Mouse (Mus musculus): ENCODE measurements around the gene Pgm1. TPM values are rescaled to one million over a fixed set of nuclear protein-coding genes. Genes with fewer than 3 reads are reported as not detected.

Pgm1 gene
- polyA plus RNA-seq, 1 experiment from 2014 or later = 51.8 TPM

GRCm38 (mm10) chr4:99946516-99946915, 17.3 kb downstream of the Pgm1 start:
- Histone ChIP-seq H3K4me2 (ENCODE audit: low read depth, severe bottlenecking) (no peak overlapping the region), H3K27ac (replicated peaks; ENCODE audit: low read depth, low read length) (no peak overlapping the region), H3K27me3 (ENCODE audit: control insufficient read depth, insufficient read depth, low read length) (no peaks in the 10 kb centered on the region), H3K36me3 (ENCODE audit: control insufficient read depth, insufficient read depth, low read length) (no peaks in the 10 kb centered on the region), H3K9ac (ENCODE audit: low read length) (no peak overlapping the region), H3K9me3 (ENCODE audit: control insufficient read depth, low read length) (no peaks in the 10 kb centered on the region), H3K4me3 (ENCODE audit: low read depth, low read length) (no peak overlapping the region), H3K4me1 (ENCODE audit: control insufficient read depth, insufficient read depth, low read length) (no peaks in the 10 kb centered on the region)
- DNase-seq (ENCODE audit: low spot score) (no peak), ATAC-seq (ENCODE audit: insufficient number of reproducible peaks, low FRiP score, low TSS enrichment, low read depth) (no peak)
- 88% methylated on average over 2 of the region's 2 CpGs for WGBS

GRCm38 (mm10) chr4:99947192-99947591, 18.0 kb downstream of the Pgm1 start:
- H3K27ac ChIP-seq (replicated peaks; ENCODE audit: low read depth, low read length) = no peak overlapping the region
- H3K4me3 ChIP-seq (ENCODE audit: low read depth, low read length) = no peak overlapping the region
- no peaks in the 10 kb centered on the region for H3K36me3 ChIP-seq (ENCODE audit: control insufficient read depth, insufficient read depth, low read length)
- no peaks in the 10 kb centered on the region for H3K4me1 ChIP-seq (ENCODE audit: control insufficient read depth, insufficient read depth, low read length)
- no peak for ATAC-seq (ENCODE audit: insufficient number of reproducible peaks, low FRiP score, low TSS enrichment, low read depth)
- no peak for DNase-seq (ENCODE audit: low spot score)
- WGBS = 71% methylated on average over 1 of the region's 1 CpGs
- no peaks in the 10 kb centered on the region for H3K9me3 ChIP-seq (ENCODE audit: control insufficient read depth, low read length)
- H3K9ac ChIP-seq (ENCODE audit: low read length) = no peak overlapping the region
- H3K27me3 ChIP-seq (ENCODE audit: control insufficient read depth, insufficient read depth, low read length) = no peaks in the 10 kb centered on the region
- H3K4me2 ChIP-seq (ENCODE audit: low read depth, severe bottlenecking) = no peak overlapping the region

- DNase-seq (ENCODE audit: low spot score) (no peak), ATAC-seq (ENCODE audit: insufficient number of reproducible peaks, low FRiP score, low TSS enrichment, low read depth) (no peak)
- H3K4me1 ChIP-seq (ENCODE audit: control insufficient read depth, insufficient read depth, low read length) = no peaks in the 10 kb centered on the region
- no peaks in the 10 kb centered on the region for H3K9me3 ChIP-seq (ENCODE audit: control insufficient read depth, low read length)
- WGBS = 93% methylated on average over 1 of the region's 1 CpGs
- H3K27ac ChIP-seq (replicated peaks; ENCODE audit: low read depth, low read length) = no peak overlapping the region
- no peaks in the 10 kb centered on the region for H3K27me3 ChIP-seq (ENCODE audit: control insufficient read depth, insufficient read depth, low read length)
- no peaks in the 10 kb centered on the region for H3K36me3 ChIP-seq (ENCODE audit: control insufficient read depth, insufficient read depth, low read length)
- no peak overlapping the region for H3K9ac ChIP-seq (ENCODE audit: low read length)
- no peak overlapping the region for H3K4me2 ChIP-seq (ENCODE audit: low read depth, severe bottlenecking)
- no peak overlapping the region for H3K4me3 ChIP-seq (ENCODE audit: low read depth, low read length)
Observed at GRCm38 (mm10) chr4:99947896-99948295, 18.7 kb downstream of the Pgm1 start.

GRCm38 (mm10) chr4:99953904-99954303, 24.7 kb downstream of the Pgm1 start:
- Histone ChIP-seq H3K27ac (replicated peaks; ENCODE audit: low read depth, low read length) (no peak overlapping the region), H3K9me3 (ENCODE audit: control insufficient read depth, low read length) (no peaks in the 10 kb centered on the region), H3K27me3 (ENCODE audit: control insufficient read depth, insufficient read depth, low read length) (no peaks in the 10 kb centered on the region), H3K4me1 (ENCODE audit: control insufficient read depth, insufficient read depth, low read length) (no peaks in the 10 kb centered on the region), H3K4me3 (ENCODE audit: low read depth, low read length) (no peak overlapping the region), H3K36me3 (ENCODE audit: control insufficient read depth, insufficient read depth, low read length) (no peaks in the 10 kb centered on the region), H3K4me2 (ENCODE audit: low read depth, severe bottlenecking) (no peak overlapping the region), H3K9ac (ENCODE audit: low read length) (no peak overlapping the region)
- ATAC-seq (ENCODE audit: insufficient number of reproducible peaks, low FRiP score, low TSS enrichment, low read depth) (no peak), DNase-seq (ENCODE audit: low spot score) (no peak)
- 96% methylated on average over 2 of the region's 2 CpGs for WGBS

GRCm38 (mm10) chr4:99955396-99955795, 26.2 kb downstream of the Pgm1 start:
- 84% methylated on average over 10 of the region's 10 CpGs for WGBS
- H3K4me1 ChIP-seq (ENCODE audit: control insufficient read depth, insufficient read depth, low read length) = no peaks in the 10 kb centered on the region
- no peak overlapping the region for H3K9ac ChIP-seq (ENCODE audit: low read length)
- no peaks in the 10 kb centered on the region for H3K36me3 ChIP-seq (ENCODE audit: control insufficient read depth, insufficient read depth, low read length)
- H3K4me2 ChIP-seq (ENCODE audit: low read depth, severe bottlenecking) = no peak overlapping the region
- DNase-seq (ENCODE audit: low spot score) (no peak), ATAC-seq (ENCODE audit: insufficient number of reproducible peaks, low FRiP score, low TSS enrichment, low read depth) (no peak)
- no peaks in the 10 kb centered on the region for H3K9me3 ChIP-seq (ENCODE audit: control insufficient read depth, low read length)
- no peaks in the 10 kb centered on the region for H3K27me3 ChIP-seq (ENCODE audit: control insufficient read depth, insufficient read depth, low read length)
- H3K27ac ChIP-seq (replicated peaks; ENCODE audit: low read depth, low read length) = no peak overlapping the region
- no peak overlapping the region for H3K4me3 ChIP-seq (ENCODE audit: low read depth, low read length)

GRCm38 (mm10) chr4:99957186-99957585, 28.0 kb downstream of the Pgm1 start:
- no peak overlapping the region for H3K4me3 ChIP-seq (ENCODE audit: low read depth, low read length)
- ATAC-seq (ENCODE audit: insufficient number of reproducible peaks, low FRiP score, low TSS enrichment, low read depth) (no peak), DNase-seq (ENCODE audit: low spot score) (no peak)
- no peak overlapping the region for H3K27ac ChIP-seq (replicated peaks; ENCODE audit: low read depth, low read length)
- H3K4me2 ChIP-seq (ENCODE audit: low read depth, severe bottlenecking) = no peak overlapping the region
- no peaks in the 10 kb centered on the region for H3K36me3 ChIP-seq (ENCODE audit: control insufficient read depth, insufficient read depth, low read length)
- no peaks in the 10 kb centered on the region for H3K27me3 ChIP-seq (ENCODE audit: control insufficient read depth, insufficient read depth, low read length)
- H3K9me3 ChIP-seq (ENCODE audit: control insufficient read depth, low read length) = no peaks in the 10 kb centered on the region
- no peaks in the 10 kb centered on the region for H3K4me1 ChIP-seq (ENCODE audit: control insufficient read depth, insufficient read depth, low read length)
- WGBS = 92% methylated on average over 4 of the region's 4 CpGs
- no peak overlapping the region for H3K9ac ChIP-seq (ENCODE audit: low read length)

GRCm38 (mm10) chr4:99958084-99958815, 29.0 kb downstream of the Pgm1 start:
- WGBS = 86% methylated on average over 7 of the region's 7 CpGs
- no peak overlapping the region for H3K9ac ChIP-seq (ENCODE audit: low read length)
- DNase-seq (ENCODE audit: low spot score) = no peak

GRCm38 (mm10) chr4:99959308-99959707, 30.1 kb downstream of the Pgm1 start:
- Histone ChIP-seq H3K4me2 (ENCODE audit: low read depth, severe bottlenecking) (no peak overlapping the region), H3K27ac (replicated peaks; ENCODE audit: low read depth, low read length) (no peak overlapping the region), H3K9me3 (ENCODE audit: control insufficient read depth, low read length) (no peaks in the 10 kb centered on the region), H3K4me3 (ENCODE audit: low read depth, low read length) (no peak overlapping the region), H3K9ac (ENCODE audit: low read length) (no peak overlapping the region), H3K4me1 (ENCODE audit: control insufficient read depth, insufficient read depth, low read length) (no peaks in the 10 kb centered on the region), H3K27me3 (ENCODE audit: control insufficient read depth, insufficient read depth, low read length) (no peaks in the 10 kb centered on the region), H3K36me3 (ENCODE audit: control insufficient read depth, insufficient read depth, low read length) (no peaks in the 10 kb centered on the region)
- ATAC-seq (ENCODE audit: insufficient number of reproducible peaks, low FRiP score, low TSS enrichment, low read depth) = no peak
- 88% methylated on average over 3 of the region's 3 CpGs for WGBS
- DNase-seq (ENCODE audit: low spot score) = no peak

More at GRCm38 (mm10) chr4:99958084-99958815, 29.0 kb downstream of the Pgm1 start:
- H3K27ac ChIP-seq (replicated peaks; ENCODE audit: low read depth, low read length) = no peak overlapping the region
- no peak overlapping the region for H3K4me3 ChIP-seq (ENCODE audit: low read depth, low read length)
- no peaks in the 10 kb centered on the region for H3K27me3 ChIP-seq (ENCODE audit: control insufficient read depth, insufficient read depth, low read length)
- ATAC-seq (ENCODE audit: insufficient number of reproducible peaks, low FRiP score, low TSS enrichment, low read depth) = no peak
- H3K4me2 ChIP-seq (ENCODE audit: low read depth, severe bottlenecking) = no peak overlapping the region
- no peaks in the 10 kb centered on the region for H3K36me3 ChIP-seq (ENCODE audit: control insufficient read depth, insufficient read depth, low read length)
- H3K4me1 ChIP-seq (ENCODE audit: control insufficient read depth, insufficient read depth, low read length) = no peaks in the 10 kb centered on the region
- no peaks in the 10 kb centered on the region for H3K9me3 ChIP-seq (ENCODE audit: control insufficient read depth, low read length)

GRCm38 (mm10) chr4:99966555-99966954, 37.3 kb downstream of the Pgm1 start:
- H3K4me2 ChIP-seq (ENCODE audit: low read depth, severe bottlenecking) = no peak overlapping the region
- no peaks in the 10 kb centered on the region for H3K36me3 ChIP-seq (ENCODE audit: control insufficient read depth, insufficient read depth, low read length)
- no peaks in the 10 kb centered on the region for H3K27me3 ChIP-seq (ENCODE audit: control insufficient read depth, insufficient read depth, low read length)
- H3K9ac ChIP-seq (ENCODE audit: low read length) = no peak overlapping the region
- 0 out of 2 replicates have a peak overlapping the region, but pooled peaks have one; percentile 51 for H3K27ac ChIP-seq (replicated peaks; ENCODE audit: low read depth, low read length)
- no peak overlapping the region for H3K4me3 ChIP-seq (ENCODE audit: low read depth, low read length)
- ATAC-seq (ENCODE audit: insufficient number of reproducible peaks, low FRiP score, low TSS enrichment, low read depth) = no peak
- peak; percentile 60 for DNase-seq (ENCODE audit: low spot score)
- no peaks in the 10 kb centered on the region for H3K9me3 ChIP-seq (ENCODE audit: control insufficient read depth, low read length)
- WGBS = 11% methylated on average over 6 of the region's 6 CpGs
- H3K4me1 ChIP-seq (ENCODE audit: control insufficient read depth, insufficient read depth, low read length) = peaks cover 17% of the 10 kb centered on the region
